In genomic region chr11:42521960-42522359, GRCm38 (mm10) we compare ENCODE assay signal across 21 mouse cellular contexts.
DNase-seq lines count a peak whose midpoint lies in the region; ATAC-seq and TF ChIP-seq lines count a peak whose summit lies in the region.
"Had no signal": no experiment of that assay in that cellular context is flagged by ENCODE, and none has a peak within 500 bp of the region (broad histone marks: within the 10 kb centered on the region; RNA-seq: fewer than 3 reads in every experiment).

No protein-coding gene starts in this region.

- intact Hi-C loops in left cerebral cortex, adult 2 months (cut with DNase I), result loop anchor here (10.0 kb wide), 4 partner anchors 97 to 1737 kb away; partner anchors contain the start of gene Gabra1

- no peak for TF ChIP-seq CTCF in left cerebral cortex, adult 2 months (IDR thresholded peaks at IDR 0.05)

- peak overlapping the region; percentile 53 for H3K27ac ChIP-seq in left cerebral cortex, adult 2 months

- H3K4me3 ChIP-seq in left cerebral cortex, adult 2 months, result no peak overlapping the region

- ATAC-seq in frontal cortex, adult (ENCODE audit: low TSS enrichment), result peak; percentile 56
- ATAC-seq: activated CD4-positive, CD25-positive, alpha-beta regulatory T cell, adult 4 months; CD4-positive, CD25-positive, alpha-beta regulatory T cell, adult 4 months; Patski had no signal

- peak; percentile 50 for DNase-seq in cerebellum, adult 9-10 months
- DNase-seq in cerebellum, postnatal 25 days, result no peak
- no peak for DNase-seq in frontal cortex, postnatal 36 days (ENCODE audit: low spot score in 2 of 2)
- no peak for DNase-seq in left cerebral cortex, adult 2 months (ENCODE audit: extremely low spot score in 1 of 2, low spot score in 2 of 2)
- no peak for DNase-seq in left cerebral cortex, adult 9 months (ENCODE audit: low spot score in 2 of 2)
- DNase-seq in brain, adult 2 months (ENCODE audit: low read depth, low spot score), result peak; percentile 54
- DNase-seq in thymus, postnatal 10 days (ENCODE audit: low spot score in 2 of 2), result no peak
- DNase-seq: adrenal gland, adult 2 months; adrenal gland, adult 8-10 months; adrenal gland, postnatal 10 days; adrenal gland, postnatal 14 days; adrenal gland, postnatal 25 days; adrenal gland, postnatal 36 days; B cell, adult 2 months; cerebellum, adult 11 months; cerebellum, adult 11-12 months; cerebellum, adult 18-20 months had no signal

Comparison
In these comparisons a context has a peak if more than half of its experiments do, and no peak if none do; other contexts are left out.
1. DNase-seq: peak in cerebellum, adult 9-10 months (single experiment) and brain, adult 2 months (single experiment); none in cerebellum, postnatal 25 days (0 of 2), frontal cortex, postnatal 36 days (0 of 2), left cerebral cortex, adult 2 months (0 of 2), left cerebral cortex, adult 9 months (0 of 2) and thymus, postnatal 10 days (0 of 2).